Mouse (Mus musculus): ENCODE measurements around the gene Xdh. TPM values are rescaled to one million over a fixed set of nuclear protein-coding genes. Genes with fewer than 3 reads are reported as not detected.

Xdh gene
- polyA plus RNA-seq, 1 experiment from 2014 or later = 0.16 TPM

DNA sequence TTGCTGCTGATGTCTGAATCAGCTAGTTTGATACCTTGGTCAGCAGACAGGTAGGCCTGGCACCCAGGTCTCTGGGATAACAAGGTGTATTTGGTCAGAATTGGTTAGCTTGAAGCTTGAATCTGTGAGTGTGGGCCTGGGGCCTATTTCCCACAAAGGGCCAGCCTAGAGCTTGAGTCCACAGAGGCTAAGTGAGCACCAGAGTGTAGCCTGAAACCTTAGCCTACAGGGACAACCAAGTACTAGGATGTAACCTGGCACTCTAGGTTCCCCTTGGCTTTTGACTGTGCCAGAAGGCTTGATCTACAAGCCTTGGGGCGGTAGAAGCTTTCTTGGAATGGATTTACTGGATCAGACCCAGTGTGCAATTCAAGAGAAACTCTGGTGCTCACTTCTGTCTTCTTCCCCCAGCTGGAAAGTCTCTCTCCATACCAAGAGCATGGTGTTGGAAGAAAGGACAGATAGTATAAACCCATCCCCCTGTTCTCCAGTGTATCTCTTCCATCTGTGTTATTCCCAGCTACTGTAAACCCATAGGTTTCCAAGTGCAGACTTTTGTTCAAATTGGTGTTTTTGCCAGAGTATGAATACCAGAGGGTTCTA is 11.9 kb upstream of the Xdh start:
- Histone ChIP-seq H3K4me1 (no peaks in the 10 kb centered on the region), H3K4me3 (no peak overlapping the region), H3K27me3 (ENCODE audit: insufficient read depth, poor library complexity, severe bottlenecking) (no peaks in the 10 kb centered on the region), H3K9me3 (no peaks in the 10 kb centered on the region), H3K27ac (no peak overlapping the region), H3K36me3 (no peaks in the 10 kb centered on the region)
- 89% methylated on average over 1 of the region's 1 CpGs for WGBS
- DNase-seq (ENCODE audit: low spot score) = no peak

- Histone ChIP-seq H3K27me3 (ENCODE audit: insufficient read depth, poor library complexity, severe bottlenecking) (no peaks in the 10 kb centered on the region), H3K9me3 (no peaks in the 10 kb centered on the region), H3K4me1 (no peaks in the 10 kb centered on the region), H3K27ac (no peak overlapping the region), H3K4me3 (no peak overlapping the region), H3K36me3 (no peaks in the 10 kb centered on the region)
- DNase-seq (ENCODE audit: low spot score) = no peak
- WGBS = 88% methylated on average over 4 of the region's 4 CpGs
Measured at GRCm38 (mm10) chr17:73960745-73961144, 10.7 kb upstream of the Xdh start.

- Histone ChIP-seq H3K4me3 (no peak overlapping the region), H3K4me1 (peaks cover 5% of the 10 kb centered on the region; the same call in 1 of the 2 replicates), H3K27ac (no peak overlapping the region), H3K9me3 (no peaks in the 10 kb centered on the region), H3K27me3 (ENCODE audit: insufficient read depth, poor library complexity, severe bottlenecking) (no peaks in the 10 kb centered on the region), H3K36me3 (no peaks in the 10 kb centered on the region)
- DNase-seq (ENCODE audit: low spot score) = no peak
- 84% methylated on average over 4 of the region's 4 CpGs for WGBS
Measured at GRCm38 (mm10) chr17:73952103-73952521, 2.1 kb upstream of the Xdh start.

DNA sequence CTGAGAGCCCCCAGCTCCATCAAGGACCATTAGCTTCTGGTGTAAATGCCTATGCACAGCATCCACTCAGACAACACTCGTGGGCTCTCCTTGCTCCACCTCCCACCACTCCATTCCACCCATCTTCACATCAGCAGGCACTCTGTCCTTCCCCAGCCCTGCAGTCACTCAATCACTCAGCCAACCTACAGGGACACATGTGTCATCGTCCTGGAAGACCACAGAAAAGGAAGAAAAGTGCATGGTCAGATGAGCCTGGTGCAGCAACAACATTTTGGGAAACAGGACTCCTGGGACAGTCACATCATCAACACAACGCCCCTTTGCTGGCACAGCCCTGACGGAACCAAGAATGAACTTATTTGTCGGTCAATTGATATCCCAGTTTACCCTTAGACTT is 974 bp upstream of the Xdh start:
- Histone ChIP-seq H3K27me3 (ENCODE audit: insufficient read depth, poor library complexity, severe bottlenecking) (no peaks in the 10 kb centered on the region), H3K4me1 (peaks cover 5% of the 10 kb centered on the region; the same call in 1 of the 2 replicates), H3K27ac (no peak overlapping the region), H3K36me3 (no peaks in the 10 kb centered on the region), H3K4me3 (no peak overlapping the region), H3K9me3 (no peaks in the 10 kb centered on the region)
- 78% methylated on average over 5 of the region's 5 CpGs for WGBS
- DNase-seq (ENCODE audit: low spot score) = no peak

- Histone ChIP-seq H3K4me3 (no peak overlapping the region), H3K4me1 (peaks cover 5% of the 10 kb centered on the region; the same call in 1 of the 2 replicates), H3K27me3 (ENCODE audit: insufficient read depth, poor library complexity, severe bottlenecking) (no peaks in the 10 kb centered on the region), H3K27ac (no peak overlapping the region), H3K9me3 (no peaks in the 10 kb centered on the region), H3K36me3 (no peaks in the 10 kb centered on the region)
- no peak for DNase-seq (ENCODE audit: low spot score)
- 74% methylated on average over 4 of the region's 4 CpGs for WGBS
Measured at GRCm38 (mm10) chr17:73949498-73949897, 498 bp downstream of the Xdh start.

DNA sequence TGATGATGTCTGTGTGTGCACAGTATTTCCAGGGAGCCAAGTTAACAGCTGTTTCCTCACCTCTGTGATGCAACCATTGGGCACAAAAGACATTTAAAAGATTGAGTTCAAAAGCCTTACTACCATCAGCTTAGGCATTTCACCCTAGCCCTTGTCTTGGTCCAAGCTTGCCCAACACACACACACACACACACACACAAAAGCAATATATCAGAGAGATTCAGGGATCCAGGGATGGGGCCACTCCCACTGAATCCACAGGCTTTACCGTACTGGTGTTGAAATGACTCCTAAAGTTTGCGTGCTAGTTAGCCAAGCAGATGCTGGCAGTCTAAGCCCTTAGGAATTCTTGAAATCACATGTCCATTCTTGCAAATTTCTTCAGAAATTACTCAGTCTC is 1.2 kb downstream of the Xdh start:
- no peaks in the 10 kb centered on the region for H3K9me3 ChIP-seq
- WGBS = 74% methylated on average over 2 of the region's 2 CpGs
- no peaks in the 10 kb centered on the region for H3K27me3 ChIP-seq (ENCODE audit: insufficient read depth, poor library complexity, severe bottlenecking)
- H3K36me3 ChIP-seq = no peaks in the 10 kb centered on the region
- no peak overlapping the region for H3K4me3 ChIP-seq
- peaks cover 5% of the 10 kb centered on the region; the same call in 1 of the 2 replicates for H3K4me1 ChIP-seq
- DNase-seq (ENCODE audit: low spot score) = no peak
- no peak overlapping the region for H3K27ac ChIP-seq

DNA sequence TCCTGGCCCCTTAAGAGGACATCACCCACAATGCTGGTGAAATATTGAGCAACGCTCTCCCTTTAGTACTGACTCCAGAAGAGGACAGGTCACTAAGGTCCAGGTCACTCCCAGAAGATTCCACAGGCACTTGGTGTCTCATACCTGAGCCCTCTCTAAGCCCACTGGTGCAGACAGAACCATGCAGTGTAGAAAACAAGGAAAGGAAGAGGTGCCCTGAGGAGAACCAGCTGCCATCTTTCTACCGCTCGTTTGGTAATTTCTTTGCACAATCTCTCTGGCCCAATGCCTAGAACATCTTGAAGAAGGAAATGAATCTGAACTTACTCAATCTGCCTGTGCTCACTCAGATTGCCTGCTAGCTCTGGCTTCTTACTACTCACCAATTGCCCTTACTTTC is 2.0 kb downstream of the Xdh start:
- Histone ChIP-seq H3K27ac (no peak overlapping the region), H3K36me3 (no peaks in the 10 kb centered on the region), H3K9me3 (no peaks in the 10 kb centered on the region), H3K4me3 (no peak overlapping the region), H3K27me3 (ENCODE audit: insufficient read depth, poor library complexity, severe bottlenecking) (no peaks in the 10 kb centered on the region), H3K4me1 (peaks cover 5% of the 10 kb centered on the region; the same call in 1 of the 2 replicates)
- 83% methylated on average over 3 of the region's 3 CpGs for WGBS
- DNase-seq (ENCODE audit: low spot score) = no peak

DNA sequence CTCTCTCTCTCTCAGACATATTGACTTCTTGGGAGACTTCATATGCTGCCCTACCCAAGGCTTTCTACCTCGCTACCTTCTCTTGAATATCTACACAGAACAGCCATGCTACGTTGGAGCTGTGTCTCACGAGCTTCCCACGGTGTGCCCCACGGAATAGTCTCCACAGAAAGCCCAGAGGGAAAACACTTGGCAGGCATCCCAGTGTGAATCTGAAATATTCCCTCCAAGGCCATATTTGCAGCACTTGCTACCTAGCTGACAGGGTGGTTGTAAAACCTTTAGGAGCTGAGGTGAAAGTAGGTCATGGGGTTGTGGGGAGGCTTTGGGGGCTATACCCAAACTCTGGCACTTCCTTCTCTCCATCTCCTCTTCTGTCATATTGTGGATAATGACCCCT is 3.1 kb downstream of the Xdh start:
- 77% methylated on average over 5 of the region's 5 CpGs for WGBS
- H3K9me3 ChIP-seq = no peaks in the 10 kb centered on the region
- no peak for DNase-seq (ENCODE audit: low spot score)
- no peaks in the 10 kb centered on the region for H3K27me3 ChIP-seq (ENCODE audit: insufficient read depth, poor library complexity, severe bottlenecking)
- H3K4me3 ChIP-seq = no peak overlapping the region
- no peaks in the 10 kb centered on the region for H3K36me3 ChIP-seq
- H3K4me1 ChIP-seq = peaks cover 5% of the 10 kb centered on the region; the same call in 1 of the 2 replicates
- H3K27ac ChIP-seq = no peak overlapping the region

DNA sequence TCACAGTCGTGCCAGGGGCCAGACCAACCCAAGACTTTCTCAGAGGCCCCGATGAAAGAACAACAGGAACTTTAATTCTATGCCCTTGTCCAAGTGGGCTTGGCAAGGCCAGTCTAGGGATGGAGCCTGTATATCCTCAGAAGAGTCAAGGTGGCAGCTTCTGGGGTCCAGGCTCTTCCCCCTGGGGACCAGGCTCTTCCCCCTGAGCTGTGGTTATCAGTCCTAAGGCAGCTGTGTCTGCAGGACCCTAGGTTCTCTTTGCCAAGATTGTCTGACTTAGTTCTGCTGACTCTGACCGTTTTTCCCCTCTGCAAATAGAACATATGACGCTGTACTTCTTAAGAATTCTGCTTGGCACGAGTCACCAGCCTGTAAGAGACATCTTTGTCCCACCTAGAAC is 5.3 kb downstream of the Xdh start:
- DNase-seq (ENCODE audit: low spot score) = no peak
- Histone ChIP-seq H3K4me3 (no peak overlapping the region), H3K27me3 (ENCODE audit: insufficient read depth, poor library complexity, severe bottlenecking) (no peaks in the 10 kb centered on the region), H3K27ac (no peak overlapping the region), H3K4me1 (0 out of 2 replicates have a peak, but pooled peaks cover under 1% of the 10 kb centered on the region), H3K36me3 (no peaks in the 10 kb centered on the region), H3K9me3 (no peaks in the 10 kb centered on the region)
- 82% methylated on average over 5 of the region's 5 CpGs for WGBS

DNA sequence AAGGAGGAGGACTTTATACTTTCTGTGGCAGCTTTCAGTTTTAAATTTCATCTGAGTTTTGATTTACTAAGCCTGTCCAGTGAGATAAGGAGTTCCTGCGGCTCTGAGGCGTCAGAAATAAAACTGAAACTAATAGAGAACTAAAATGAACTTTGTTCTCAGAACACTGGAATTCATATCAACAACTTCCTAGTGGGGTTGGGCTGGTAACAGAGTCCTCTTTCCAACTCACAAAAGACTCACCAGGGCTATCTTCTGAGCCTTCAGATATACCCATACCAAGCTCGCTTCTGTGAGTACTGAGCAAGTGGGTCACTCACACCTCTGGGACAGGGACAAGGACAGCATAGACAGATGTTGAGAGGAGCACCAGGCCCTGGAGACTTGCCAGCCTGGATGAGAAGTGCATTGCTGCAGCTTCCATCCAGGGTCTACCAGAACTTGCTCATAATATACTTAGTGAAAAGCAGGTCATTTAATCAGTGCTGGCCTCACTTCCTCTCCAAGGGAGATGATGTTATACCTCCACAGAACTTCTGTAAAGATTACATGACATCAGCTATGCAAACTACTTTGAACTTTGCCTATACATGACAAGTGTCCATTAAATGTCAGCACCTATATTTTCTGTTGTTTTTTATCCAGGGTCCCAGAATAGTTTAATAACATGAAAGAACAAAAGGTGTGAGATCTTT is 7.6 kb downstream of the Xdh start:
- H3K9me3 ChIP-seq = no peaks in the 10 kb centered on the region
- H3K27me3 ChIP-seq (ENCODE audit: insufficient read depth, poor library complexity, severe bottlenecking) = no peaks in the 10 kb centered on the region
- H3K36me3 ChIP-seq = no peaks in the 10 kb centered on the region
- no peak overlapping the region for H3K4me3 ChIP-seq
- H3K4me1 ChIP-seq = no peaks in the 10 kb centered on the region
- no peak for DNase-seq (ENCODE audit: low spot score)
- 70% methylated on average over 3 of the region's 3 CpGs for WGBS
- H3K27ac ChIP-seq = no peak overlapping the region

DNA sequence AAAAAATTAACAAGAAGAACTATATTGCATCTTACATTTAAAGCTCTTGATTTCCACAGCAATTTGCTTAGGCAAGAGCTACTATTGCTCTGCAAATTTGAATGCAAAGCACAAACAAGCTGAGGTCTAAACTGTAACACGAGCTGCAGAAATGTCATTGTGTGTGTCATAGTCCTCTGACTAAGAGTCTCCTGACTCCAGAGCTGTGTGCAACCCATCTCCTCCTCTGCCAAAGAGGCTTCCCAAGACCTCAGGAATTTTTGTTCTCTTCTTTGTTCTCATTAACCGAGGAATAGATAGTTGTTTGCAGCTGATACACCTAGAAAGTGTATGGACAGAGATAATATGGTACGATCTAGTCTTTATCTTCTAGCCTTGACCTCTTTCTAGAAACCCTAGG is 8.2 kb downstream of the Xdh start:
- Histone ChIP-seq H3K4me1 (no peaks in the 10 kb centered on the region), H3K27ac (no peak overlapping the region), H3K27me3 (ENCODE audit: insufficient read depth, poor library complexity, severe bottlenecking) (no peaks in the 10 kb centered on the region), H3K9me3 (no peaks in the 10 kb centered on the region), H3K36me3 (no peaks in the 10 kb centered on the region), H3K4me3 (no peak overlapping the region)
- 60% methylated on average over 3 of the region's 3 CpGs for WGBS
- DNase-seq (ENCODE audit: low spot score) = no peak

- Histone ChIP-seq H3K4me3 (no peak overlapping the region), H3K9me3 (no peaks in the 10 kb centered on the region), H3K36me3 (no peaks in the 10 kb centered on the region), H3K27ac (no peak overlapping the region), H3K27me3 (ENCODE audit: insufficient read depth, poor library complexity, severe bottlenecking) (no peaks in the 10 kb centered on the region), H3K4me1 (no peaks in the 10 kb centered on the region)
- no peak for DNase-seq (ENCODE audit: low spot score)
- 78% methylated on average over 7 of the region's 7 CpGs for WGBS
Measured at GRCm38 (mm10) chr17:73937073-73937472, 12.9 kb downstream of the Xdh start.

DNA sequence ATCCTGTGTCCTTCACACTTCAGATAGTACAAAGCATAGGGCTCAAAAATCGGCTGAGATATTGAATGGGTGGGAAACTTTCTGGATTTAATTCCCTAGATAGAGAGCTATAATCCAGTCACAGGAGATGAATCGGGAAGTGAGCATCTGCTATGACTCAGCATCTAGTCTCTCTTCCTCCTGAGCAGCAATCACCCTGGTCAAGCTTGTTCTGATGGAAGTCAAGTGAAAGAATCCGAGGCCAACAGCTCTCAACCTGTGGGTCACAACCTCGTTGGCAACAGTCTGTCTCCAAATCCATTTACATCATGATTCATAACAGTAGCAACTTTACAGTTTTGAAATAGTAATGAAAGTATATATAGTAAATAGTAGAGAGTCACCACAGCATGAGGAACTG is 14.8 kb downstream of the Xdh start:
- Histone ChIP-seq H3K4me3 (no peak overlapping the region), H3K27ac (no peak overlapping the region), H3K36me3 (no peaks in the 10 kb centered on the region), H3K9me3 (no peaks in the 10 kb centered on the region), H3K4me1 (no peaks in the 10 kb centered on the region), H3K27me3 (ENCODE audit: insufficient read depth, poor library complexity, severe bottlenecking) (no peaks in the 10 kb centered on the region)
- 73% methylated on average over 4 of the region's 4 CpGs for WGBS
- DNase-seq (ENCODE audit: low spot score) = no peak

Data from heart, embryonic 10.5 days (tissue).